Mouse (Mus musculus): ENCODE results near the gene Appl1. TPM values are rescaled to one million over a fixed set of nuclear protein-coding genes. Genes with fewer than 3 reads are reported as not detected.
"Not testable (repeated sequence)": the region's sequence is repeated elsewhere in the genome, so short reads cannot be mapped to it uniquely, and the experiment has no call there.

Gene Appl1
- polyA plus RNA-seq, 2 experiments from 2014 or later: 26.2 to 38.2 TPM

GRCm38 (mm10) chr14:26960518-26960917 lies 10.5 kb downstream of the Appl1 start:
- no peak for ATAC-seq

GRCm38 (mm10) chr14:26956139-26956538 lies 14.9 kb downstream of the Appl1 start:
- ATAC-seq: not testable (repeated sequence)

- no peak for ATAC-seq
These were observed 35.5 kb downstream of the Appl1 start for GRCm38 (mm10) chr14:26935558-26935957.

GRCm38 (mm10) chr14:26934891-26935290 lies 36.1 kb downstream of the Appl1 start:
- ATAC-seq: no peak

- no peak for ATAC-seq
These were observed 47.2 kb downstream of the Appl1 start for GRCm38 (mm10) chr14:26923702-26924421.

GRCm38 (mm10) chr14:26919310-26919709 lies 51.7 kb downstream of the Appl1 start:
- ATAC-seq: no peak

- no peak for ATAC-seq
These were observed 57.3 kb downstream of the Appl1 start for GRCm38 (mm10) chr14:26913681-26914268.

GRCm38 (mm10) chr14:26911826-26912225 lies 59.2 kb downstream of the Appl1 start:
- ATAC-seq: no peak

- ATAC-seq: no peak
These were observed 59.8 kb downstream of the Appl1 start for GRCm38 (mm10) chr14:26911201-26911600.

- not testable (repeated sequence) for ATAC-seq
These were observed 60.6 kb downstream of the Appl1 start for GRCm38 (mm10) chr14:26910461-26910860.

GRCm38 (mm10) chr14:26907401-26907800 lies 63.6 kb downstream of the Appl1 start:
- no peak for ATAC-seq

GRCm38 (mm10) chr14:26900893-26901292 lies 70.1 kb downstream of the Appl1 start:
- no peak for ATAC-seq

GRCm38 (mm10) chr14:26899490-26899889 lies 71.5 kb downstream of the Appl1 start:
- ATAC-seq: no peak

GRCm38 (mm10) chr14:26894392-26894791 lies 76.6 kb downstream of the Appl1 start, which contains the start of gene Asb14:
Gene Asb14, plus strand, starts transcription at chr14:26894557.
- ATAC-seq: no peak

GRCm38 (mm10) chr14:26890777-26891176 lies 80.3 kb downstream of the Appl1 start:
- ATAC-seq: no peak

GRCm38 (mm10) chr14:26887244-26887643 lies 83.8 kb downstream of the Appl1 start:
- no peak for ATAC-seq

- no peak for ATAC-seq
These were observed 89.3 kb downstream of the Appl1 start for GRCm38 (mm10) chr14:26881700-26882099.

GRCm38 (mm10) chr14:26879976-26880375 lies 91.1 kb downstream of the Appl1 start:
- no peak for ATAC-seq

GRCm38 (mm10) chr14:26878756-26879155 lies 92.3 kb downstream of the Appl1 start:
- ATAC-seq: no peak

Other genes starting within 250 kb of the Appl1 start
- gene Asb14, start 76.7 kb downstream of the Appl1 start, polyA plus RNA-seq (2017; shearing (Covaris generic)): 1 to 10 TPM in 1 of 2 experiments, not detected in 1; 1.5 TPM
- gene Hesx1, start 23.2 kb upstream of the Appl1 start, polyA plus RNA-seq (2017; shearing (Covaris generic)): under 1 TPM in 1 of 2 experiments, not detected in 1; 0.88 TPM
- under 1 TPM; 0.32 to 0.33 TPM for gene Il17rd, start 67.7 kb upstream of the Appl1 start, polyA plus RNA-seq (2017; shearing (Covaris generic))
- 100 to 1,000 TPM; 120 to 133 TPM for gene Arhgef3, start 143.7 kb upstream of the Appl1 start, polyA plus RNA-seq (2017; shearing (Covaris generic))

Data from activated CD4-positive, CD25-positive, alpha-beta regulatory T cell, adult 4 months (primary cell).